Mouse (Mus musculus) stomach, embryonic 16.5 days (tissue): ENCODE results near the gene Tent5b. TPM values are rescaled to one million over a fixed set of nuclear protein-coding genes. Genes with fewer than 3 reads are reported as not detected.

Experiments
- ATAC-seq: fragments of 200-750 bp; cut with Nextera tagmentation; 2 replicates; pipeline ENCODE4 v1.8.0; 2017; ENCODE audit warnings: moderate number of reproducible peaks, moderate TSS enrichment; ENCODE audit not compliant: insufficient read depth, low FRiP score
- H3K27ac ChIP-seq: fragments of 300-500 bp; sonication (generic); 2 replicates; pipeline ENCODE4 v1.5.1; 2014; ENCODE audit warnings: low read length
- H3K27me3 ChIP-seq: fragments of 300-500 bp; sonication (generic); 2 replicates; pipeline ENCODE4 v1.6.1; 2014; ENCODE audit warnings: low read length, control low read depth, mixed read lengths; ENCODE audit not compliant: control insufficient read depth, insufficient read depth
- H3K36me3 ChIP-seq: fragments of 300-500 bp; sonication (generic); 2 replicates; pipeline ENCODE4 v1.6.1; 2014; ENCODE audit warnings: low read length; ENCODE audit not compliant: control insufficient read depth, insufficient read depth
- H3K4me1 ChIP-seq: fragments of 300-500 bp; sonication (generic); 2 replicates; pipeline ENCODE4 v1.6.1; 2014; ENCODE audit warnings: low read length, control low read depth, mixed read lengths; ENCODE audit not compliant: control insufficient read depth, insufficient read depth
- H3K4me2 ChIP-seq: fragments of 300-500 bp; sonication (generic); 2 replicates; pipeline ENCODE4 v1.6.1; 2014; ENCODE audit warnings: low read depth, low read length, mixed read lengths
- H3K4me3 ChIP-seq: fragments of 300-500 bp; sonication (generic); replicated peaks from 2 replicates; pipeline ENCODE4 v1.5.1; 2014; ENCODE audit warnings: mild to moderate bottlenecking, low read length
- H3K9ac ChIP-seq: fragments of 300-500 bp; sonication (generic); 2 replicates; pipeline ENCODE4 v1.6.1; 2014; ENCODE audit warnings: low read length
- H3K9me3 ChIP-seq: fragments of 300-500 bp; sonication (generic); replicated peaks from 2 replicates; pipeline ENCODE4 v1.6.1; 2016; ENCODE audit warnings: low read length, control low read depth; ENCODE audit not compliant: control insufficient read depth
- WGBS: fragments of 180-500 bp; shearing (Covaris S2); extraction: QIAGEN DNeasy Blood & Tissue Kit; methylation state at CpG from one replicate; pipeline ENCODE4 v1.1.7; 2014; 5-methylcytosine and 5-hydroxymethylcytosine counted together
- polyA plus RNA-seq: library from polyadenylated mRNA; unstranded; fragments of >200 nt; fragmentation: Nextera tagmentation; extraction: Ambion mirVana; gene quantifications from 2 replicates; pipeline ENCODE4 v1.2.1, GENCODE M21; 2015

Tent5b gene
- polyA plus RNA-seq, 1 experiment from 2014 or later = 7.9 TPM

DNA sequence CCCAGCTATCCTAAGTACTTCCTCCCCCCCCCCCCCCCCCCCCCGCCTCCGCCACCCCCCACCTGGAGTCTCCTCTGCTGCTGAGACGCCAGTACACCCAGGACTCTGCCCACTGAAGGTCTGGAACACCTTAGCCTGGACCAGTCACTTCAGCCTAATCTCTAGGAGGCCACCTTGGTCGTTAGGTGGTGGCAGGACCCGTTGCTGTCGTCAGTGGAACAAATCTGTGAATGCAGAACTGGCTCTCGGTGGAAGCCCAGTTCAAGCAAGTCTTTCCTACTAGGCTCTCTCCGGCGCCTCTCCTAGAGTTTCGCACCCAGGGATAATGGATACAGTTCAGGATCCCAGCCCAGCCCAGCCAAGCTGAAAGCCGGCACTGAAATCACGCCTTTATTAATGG is 14.0 kb downstream of the Tent5b start:
- H3K4me1 ChIP-seq = peaks cover 27% of the 10 kb centered on the region
- H3K4me2 ChIP-seq = peak overlapping the region; percentile 62
- ATAC-seq = no peak
- 20% methylated on average over 10 of the region's 12 CpGs for WGBS
- peak overlapping the region; percentile 52 for H3K9ac ChIP-seq
- H3K27ac ChIP-seq = peak overlapping the region; percentile 69
- peaks cover 40% of the 10 kb centered on the region for H3K27me3 ChIP-seq
- H3K4me3 ChIP-seq = peak overlapping the region; percentile 40
- H3K36me3 ChIP-seq = no peaks in the 10 kb centered on the region
- H3K9me3 ChIP-seq = no peaks in the 10 kb centered on the region

DNA sequence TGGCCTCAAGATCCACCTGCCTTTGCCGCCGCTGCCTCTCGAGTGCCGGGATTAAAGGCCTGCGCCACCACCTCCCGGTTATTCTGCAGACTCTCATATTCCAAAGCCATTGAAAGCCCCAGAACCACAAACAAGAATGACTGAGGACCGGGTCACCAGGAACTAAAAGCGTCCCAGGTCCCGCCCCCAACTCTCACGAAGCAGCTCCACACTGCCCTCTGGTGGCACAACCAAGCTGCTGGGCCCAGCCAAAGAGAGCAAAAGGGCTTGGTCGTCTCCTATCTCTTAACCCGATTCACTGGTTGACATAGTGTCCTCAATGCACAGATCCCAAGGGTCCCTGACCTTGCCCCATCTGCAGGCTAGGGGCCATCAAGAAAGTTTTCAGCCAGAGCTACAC is 14.5 kb downstream of the Tent5b start:
- under 1% methylated on average over 12 of the region's 12 CpGs for WGBS
- H3K9ac ChIP-seq = peak overlapping the region; percentile 52
- peaks cover 28% of the 10 kb centered on the region for H3K4me1 ChIP-seq
- peaks cover 46% of the 10 kb centered on the region for H3K27me3 ChIP-seq
- no peaks in the 10 kb centered on the region for H3K36me3 ChIP-seq
- H3K9me3 ChIP-seq = no peaks in the 10 kb centered on the region
- peak overlapping the region; percentile 40 for H3K4me3 ChIP-seq
- peak; percentile 33; the same call in 1 of the 2 replicates for ATAC-seq
- peak overlapping the region; percentile 62 for H3K4me2 ChIP-seq
- peak overlapping the region; percentile 69 for H3K27ac ChIP-seq

DNA sequence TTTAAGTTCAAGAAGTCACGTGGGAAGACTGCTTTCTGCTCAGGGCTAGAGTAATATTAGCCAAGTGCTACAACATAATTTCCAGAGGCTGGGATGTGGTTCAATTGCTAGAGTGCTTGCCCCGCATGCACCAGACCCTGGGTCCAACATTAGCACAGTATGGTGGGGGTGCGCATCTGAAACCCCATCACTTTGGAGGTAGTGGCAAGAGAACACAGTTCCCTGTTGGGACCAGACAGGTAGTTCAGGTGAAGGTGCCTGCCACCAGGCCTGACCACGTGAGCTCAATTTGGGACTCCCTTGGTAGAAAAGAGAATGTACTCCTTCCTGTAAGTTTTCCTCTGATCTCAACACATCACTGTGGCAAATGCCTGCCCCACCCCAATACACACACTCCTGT is 14.9 kb downstream of the Tent5b start:
- Histone ChIP-seq H3K4me3 (no peak overlapping the region), H3K36me3 (no peaks in the 10 kb centered on the region), H3K9me3 (no peaks in the 10 kb centered on the region), H3K27ac (no peak overlapping the region), H3K27me3 (peaks cover 49% of the 10 kb centered on the region), H3K4me2 (no peak overlapping the region), H3K9ac (no peak overlapping the region), H3K4me1 (peaks cover 28% of the 10 kb centered on the region)
- no peak for ATAC-seq
- 66% methylated on average over 4 of the region's 4 CpGs for WGBS

DNA sequence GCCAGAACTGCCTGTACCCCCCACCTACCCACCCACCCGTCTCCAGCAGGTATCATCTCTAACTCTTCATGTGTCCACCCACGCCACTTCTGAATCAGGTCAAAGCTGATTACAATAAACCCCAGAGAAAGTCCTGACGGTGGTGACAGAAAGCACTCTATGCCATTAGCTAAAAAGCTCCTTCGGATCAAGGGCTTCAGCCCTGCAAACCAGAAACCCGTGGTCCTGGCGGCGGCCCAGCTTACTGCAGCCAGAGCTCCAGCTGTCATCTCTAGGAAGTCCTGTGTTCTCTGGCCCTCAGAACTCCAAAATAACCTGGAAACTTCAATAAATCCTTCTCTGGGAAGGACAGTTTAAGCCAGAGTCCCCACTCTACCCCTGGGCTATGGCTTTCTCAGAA is 15.8 kb downstream of the Tent5b start:
- H3K36me3 ChIP-seq = no peaks in the 10 kb centered on the region
- no peak for ATAC-seq
- H3K4me2 ChIP-seq = no peak overlapping the region
- peaks cover 54% of the 10 kb centered on the region for H3K27me3 ChIP-seq
- no peak overlapping the region for H3K9ac ChIP-seq
- no peak overlapping the region for H3K27ac ChIP-seq
- WGBS = 26% methylated on average over 7 of the region's 7 CpGs
- H3K9me3 ChIP-seq = no peaks in the 10 kb centered on the region
- peaks cover 28% of the 10 kb centered on the region for H3K4me1 ChIP-seq
- H3K4me3 ChIP-seq = no peak overlapping the region

DNA sequence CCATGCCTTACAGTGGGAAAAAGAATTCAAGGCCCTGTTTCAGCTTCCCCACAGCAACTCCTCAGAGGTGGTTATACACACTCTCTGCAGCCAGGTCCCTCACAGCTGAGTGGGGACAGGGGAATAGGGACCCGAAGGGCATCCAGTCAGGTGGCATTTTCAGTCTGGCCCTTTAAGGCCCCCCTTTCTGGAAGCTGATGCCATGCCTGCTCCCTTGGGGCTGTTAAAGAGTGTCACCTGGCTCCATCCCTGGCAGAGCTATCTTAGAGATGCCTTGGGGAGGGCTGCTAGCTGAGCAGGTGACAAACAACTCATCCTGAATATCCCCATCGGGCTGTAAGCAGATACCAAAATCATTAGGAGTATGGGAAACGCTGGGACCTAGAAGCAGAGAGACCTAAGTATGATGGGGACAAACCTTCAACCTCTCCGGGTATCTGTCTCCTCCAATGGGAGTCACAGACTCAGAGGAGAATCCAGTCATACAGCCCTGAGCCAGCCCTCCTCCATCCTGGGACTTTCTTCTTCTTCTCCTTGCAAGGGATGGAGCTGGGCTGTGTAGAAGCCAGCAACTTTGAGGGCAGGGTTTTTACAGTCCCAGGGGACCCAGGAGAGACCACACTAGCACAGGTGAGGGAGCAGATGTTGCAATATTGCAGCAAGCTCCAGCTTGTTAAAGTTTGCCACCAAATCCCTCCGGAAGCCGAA is 17.0 kb downstream of the Tent5b start:
- H3K4me1 ChIP-seq = peaks cover 23% of the 10 kb centered on the region
- no peak for ATAC-seq
- WGBS = 35% methylated on average over 6 of the region's 6 CpGs

DNA sequence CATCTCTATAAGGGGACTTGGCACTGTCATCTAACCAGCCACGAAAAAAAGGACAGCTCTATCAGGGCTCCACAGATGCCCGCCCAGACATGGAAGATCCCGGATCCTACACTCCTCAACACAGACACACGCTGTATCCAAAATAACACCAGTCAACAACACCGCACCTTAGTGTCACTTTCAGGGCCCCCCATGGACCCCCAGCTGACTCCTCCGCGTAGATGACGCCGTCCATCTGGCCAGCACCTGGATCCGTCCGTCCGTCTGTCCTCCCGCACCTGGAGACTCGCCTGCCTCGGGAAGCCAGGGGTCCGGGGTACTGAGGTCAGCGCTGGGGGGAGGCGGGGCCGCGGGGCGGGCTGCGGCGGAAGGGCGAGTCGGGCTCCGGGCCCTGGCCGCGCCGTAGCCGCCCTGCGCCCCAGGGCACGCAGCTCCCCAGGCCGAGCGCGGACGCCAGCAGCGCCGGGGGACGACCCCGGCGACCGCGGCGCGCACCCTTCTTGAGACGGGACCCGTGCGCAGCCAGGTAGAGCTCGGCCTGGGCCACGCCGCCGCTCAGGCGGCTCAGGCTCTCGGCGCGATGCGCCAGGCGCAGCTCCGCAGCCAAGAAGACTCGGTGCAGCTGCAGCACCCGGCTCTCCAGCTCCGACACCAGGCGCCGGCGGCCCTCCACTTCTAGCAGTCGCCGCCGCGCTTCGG is 17.7 kb downstream of the Tent5b start:
- H3K4me1 ChIP-seq = peaks cover 22% of the 10 kb centered on the region
- H3K27ac ChIP-seq = no peak overlapping the region
- WGBS = under 1% methylated on average over 69 of the region's 70 CpGs
- peak overlapping the region; percentile 63 for H3K4me3 ChIP-seq
- peak overlapping the region; percentile 76 for H3K9ac ChIP-seq
- H3K27me3 ChIP-seq = peaks cover 60% of the 10 kb centered on the region
- no peaks in the 10 kb centered on the region for H3K36me3 ChIP-seq
- no peaks in the 10 kb centered on the region for H3K9me3 ChIP-seq
- peak overlapping the region; percentile 100 for H3K4me2 ChIP-seq
- ATAC-seq = 0 out of 2 replicates have a peak, but pooled peaks have one; percentile 20

More for the DNA sequence above, 17.0 kb downstream of the Tent5b start:
- Histone ChIP-seq H3K9me3 (no peaks in the 10 kb centered on the region), H3K9ac (no peak overlapping the region), H3K27ac (no peak overlapping the region), H3K4me3 (peak overlapping the region; percentile 63; the same call in 1 of the 2 replicates), H3K36me3 (no peaks in the 10 kb centered on the region), H3K4me2 (0 out of 2 replicates have a peak overlapping the region, but pooled peaks have one; percentile 100), H3K27me3 (peaks cover 60% of the 10 kb centered on the region)

DNA sequence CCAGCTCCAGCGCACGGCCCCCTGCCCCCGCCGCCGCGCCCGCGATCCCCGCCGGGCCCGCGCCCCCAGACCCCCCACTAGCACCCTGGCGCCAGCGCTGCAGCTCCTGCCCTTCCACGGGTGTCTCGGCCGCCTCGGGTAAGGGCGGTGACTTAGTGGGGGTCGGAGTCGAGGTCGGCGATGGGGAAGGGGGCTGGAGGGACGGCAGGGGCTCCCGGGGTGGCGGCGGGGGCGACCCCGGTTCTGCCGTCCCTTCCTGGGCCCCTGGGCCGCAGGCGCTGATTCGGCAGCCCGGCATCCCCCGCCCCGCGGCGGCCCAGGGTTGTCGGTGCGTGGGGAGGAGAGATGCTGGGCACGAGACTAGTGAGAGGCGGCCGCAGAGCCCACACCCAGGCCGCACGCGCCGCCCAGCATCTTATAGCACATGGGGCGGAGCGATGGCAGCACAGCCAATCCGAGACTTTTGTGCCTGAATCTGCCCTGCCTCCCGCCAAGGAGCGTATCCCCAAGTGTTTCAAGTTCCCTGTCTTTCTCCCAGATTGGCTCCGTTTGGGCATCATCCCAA is 18.3 kb downstream of the Tent5b start, which contains the start of gene Trnp1:
Trnp1 (minus strand) TSS at position 391 of the 565 bp plus-strand sequence.
- Histone ChIP-seq H3K36me3 (no peaks in the 10 kb centered on the region), H3K27ac (no peak within 1 kb of the TSS; the same call in 1 of the 2 replicates), H3K4me2 (peak within 1 kb of the TSS; percentile 100), H3K9ac (peak within 1 kb of the TSS; percentile 76), H3K4me3 (peak within 1 kb of the TSS; percentile 63), H3K27me3 (peaks cover 60% of the 10 kb centered on the region), H3K4me1 (peaks cover 22% of the 10 kb centered on the region), H3K9me3 (no peaks in the 10 kb centered on the region)
- peak; percentile 88 for ATAC-seq
- WGBS = under 1% methylated on average over 48 of the region's 53 CpGs

DNA sequence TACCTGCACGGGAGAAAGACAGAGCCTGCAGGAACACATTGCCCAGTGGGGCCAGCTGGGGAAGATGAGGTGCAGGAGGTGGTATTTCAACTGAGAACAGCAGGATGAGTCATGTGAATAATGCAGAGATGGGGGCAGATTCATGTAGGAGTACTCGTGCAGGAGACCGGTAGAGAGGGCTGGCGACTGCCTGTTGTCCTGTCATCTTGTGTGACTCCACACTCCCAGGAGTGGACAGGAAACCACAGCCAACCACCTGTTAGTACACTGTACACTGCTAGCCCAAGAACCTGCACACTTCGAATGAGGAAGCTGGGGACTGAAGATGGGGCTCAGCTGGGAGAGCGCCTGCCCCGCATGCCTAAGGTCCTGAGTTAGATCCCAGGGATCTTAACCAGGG is 21.6 kb downstream of the Tent5b start:
- Histone ChIP-seq H3K27me3 (peaks cover 42% of the 10 kb centered on the region), H3K4me1 (peaks cover 13% of the 10 kb centered on the region), H3K9ac (no peak overlapping the region), H3K27ac (no peak overlapping the region), H3K4me2 (no peak overlapping the region), H3K4me3 (no peak overlapping the region), H3K9me3 (no peaks in the 10 kb centered on the region), H3K36me3 (no peaks in the 10 kb centered on the region)
- no peak for ATAC-seq
- whole genome bisulfite sequencing = 55% methylated on average over 7 of the region's 7 CpGs

DNA sequence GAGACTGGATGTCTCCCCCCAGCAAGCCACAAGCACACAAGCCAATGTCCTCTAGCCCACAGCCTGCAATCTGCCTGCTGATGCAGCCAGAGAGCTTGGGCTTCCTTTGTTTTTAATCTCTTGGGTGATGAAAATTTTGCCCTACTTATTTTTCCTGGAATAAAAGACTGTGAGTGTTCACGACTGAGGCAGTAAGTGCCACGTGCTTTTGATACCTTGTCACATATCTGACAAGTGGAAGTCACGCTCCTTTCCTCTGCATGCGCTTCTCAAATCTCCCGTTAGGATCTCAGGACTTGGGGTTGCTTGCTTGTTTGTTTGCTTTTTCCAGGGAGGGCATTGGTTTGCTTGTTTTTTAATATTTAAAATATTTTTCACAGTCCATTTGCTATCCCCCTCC is 24.4 kb downstream of the Tent5b start:
- Histone ChIP-seq H3K36me3 (no peaks in the 10 kb centered on the region), H3K9me3 (no peaks in the 10 kb centered on the region), H3K27ac (no peak overlapping the region), H3K4me3 (no peak overlapping the region), H3K4me2 (no peak overlapping the region), H3K4me1 (no peaks in the 10 kb centered on the region), H3K9ac (no peak overlapping the region), H3K27me3 (peaks cover 15% of the 10 kb centered on the region)
- no peak for ATAC-seq
- 45% methylated on average over 5 of the region's 5 CpGs for WGBS
